Mouse (Mus musculus) limb, embryonic 15.5 days (tissue): ENCODE data around the gene Fbxl3. TPM values are rescaled to one million over a fixed set of nuclear protein-coding genes. Genes with fewer than 3 reads are reported as not detected.

Source experiments
- ATAC-seq: fragments of 200-750 bp; cut with Nextera tagmentation; 2 replicates; pipeline ENCODE4 v1.8.0; 2017; ENCODE audit warnings: low read depth, moderate TSS enrichment; ENCODE audit not compliant: insufficient number of reproducible peaks, low FRiP score, low TSS enrichment
- H3K27ac ChIP-seq: fragments of 300-500 bp; sonication (generic); 2 replicates; pipeline ENCODE4 v1.5.1; 2015; ENCODE audit warnings: moderate library complexity, mild to moderate bottlenecking, inconsistent platforms
- H3K27me3 ChIP-seq: fragments of 300-500 bp; sonication (generic); 2 replicates; pipeline ENCODE4 v1.6.1; 2015; ENCODE audit warnings: inconsistent platforms
- H3K36me3 ChIP-seq: fragments of 300-500 bp; sonication (generic); 2 replicates; pipeline ENCODE4 v1.6.1; 2015; ENCODE audit warnings: inconsistent platforms
- H3K4me1 ChIP-seq: fragments of 300-500 bp; sonication (generic); 2 replicates; pipeline ENCODE4 v1.6.1; 2015; ENCODE audit warnings: inconsistent platforms
- H3K4me2 ChIP-seq: fragments of 300-500 bp; sonication (generic); 2 replicates; pipeline ENCODE4 v1.6.1; 2015; ENCODE audit warnings: mild to moderate bottlenecking, inconsistent platforms
- H3K4me3 ChIP-seq: fragments of 300-500 bp; sonication (generic); 2 replicates; pipeline ENCODE4 v1.5.1; 2015; ENCODE audit warnings: mild to moderate bottlenecking, inconsistent platforms
- H3K9ac ChIP-seq: fragments of 300-500 bp; sonication (generic); 2 replicates; pipeline ENCODE4 v1.6.1; 2015; ENCODE audit warnings: inconsistent platforms
- H3K9me3 ChIP-seq: fragments of 300-500 bp; sonication (generic); 2 replicates; pipeline ENCODE4 v1.6.1; 2016; ENCODE audit warnings: inconsistent platforms
- WGBS: fragments of 180-500 bp; shearing (Covaris S2); methylation state at CpG from one replicate; pipeline ENCODE4 v1.1.7; 2015; 5-methylcytosine and 5-hydroxymethylcytosine counted together
- polyA plus RNA-seq: library from polyadenylated mRNA; unstranded; fragments of >200 nt; fragmentation: Nextera tagmentation; extraction: Ambion mirVana; gene quantifications from 2 replicates; pipeline ENCODE4 v1.2.1, GENCODE M21; 2015

The Fbxl3 gene
- 21.6 and 26.7 TPM in 2 replicates for polyA plus RNA-seq

GRCm38 (mm10) chr14:103099238-103099933 lies at the start of gene Fbxl3:
Gene Fbxl3 (minus strand): TSS chr14:103099566.
- peak; percentile 92 for ATAC-seq
- H3K9ac ChIP-seq: peak within 1 kb of the TSS; percentile 99
- H3K27me3 ChIP-seq: no peaks in the 10 kb centered on the region
- H3K4me3 ChIP-seq: peak within 1 kb of the TSS; percentile 69
- H3K27ac ChIP-seq: peak within 1 kb of the TSS; percentile 99
- H3K9me3 ChIP-seq: no peaks in the 10 kb centered on the region
- peaks cover 9% of the 10 kb centered on the region for H3K4me1 ChIP-seq
- under 1% methylated on average over 84 of the region's 88 CpGs for WGBS
- peak within 1 kb of the TSS; percentile 54 for H3K4me2 ChIP-seq
- H3K36me3 ChIP-seq: peaks cover 6% of the 10 kb centered on the region; the same call in 1 of the 2 replicates

- no peak overlapping the region for H3K9ac ChIP-seq
- 82% methylated on average over 2 of the region's 2 CpGs for WGBS
- H3K9me3 ChIP-seq: no peaks in the 10 kb centered on the region
- H3K27me3 ChIP-seq: no peaks in the 10 kb centered on the region
- no peak for ATAC-seq
- no peaks in the 10 kb centered on the region for H3K4me1 ChIP-seq
- H3K4me3 ChIP-seq: no peak overlapping the region
- H3K4me2 ChIP-seq: no peak overlapping the region
- no peak overlapping the region for H3K27ac ChIP-seq
- peaks cover 51% of the 10 kb centered on the region for H3K36me3 ChIP-seq
Measured at GRCm38 (mm10) chr14:103131991-103132390, 32.6 kb upstream of the Fbxl3 start.

- Histone ChIP-seq H3K36me3 (peaks cover 61% of the 10 kb centered on the region), H3K9me3 (no peaks in the 10 kb centered on the region), H3K4me1 (no peaks in the 10 kb centered on the region), H3K27ac (no peak overlapping the region), H3K27me3 (no peaks in the 10 kb centered on the region), H3K4me2 (no peak overlapping the region), H3K4me3 (no peak overlapping the region), H3K9ac (no peak overlapping the region)
- WGBS: 87% methylated on average over 6 of the region's 6 CpGs
- no peak for ATAC-seq
Measured at GRCm38 (mm10) chr14:103125756-103126155, 26.4 kb upstream of the Fbxl3 start.

- Histone ChIP-seq H3K4me2 (no peak overlapping the region), H3K27me3 (no peaks in the 10 kb centered on the region), H3K36me3 (peaks cover 57% of the 10 kb centered on the region), H3K4me3 (no peak overlapping the region), H3K27ac (no peak overlapping the region), H3K4me1 (no peaks in the 10 kb centered on the region), H3K9me3 (no peaks in the 10 kb centered on the region), H3K9ac (no peak overlapping the region)
- over 99% methylated on average over 3 of the region's 3 CpGs for WGBS
- ATAC-seq: no peak
Measured at GRCm38 (mm10) chr14:103114994-103115670, 15.8 kb upstream of the Fbxl3 start.

GRCm38 (mm10) chr14:103112606-103113363 lies 13.4 kb upstream of the Fbxl3 start:
- Histone ChIP-seq H3K9me3 (no peaks in the 10 kb centered on the region), H3K4me3 (no peak overlapping the region), H3K4me2 (no peak overlapping the region), H3K27ac (no peak overlapping the region), H3K36me3 (peaks cover 39% of the 10 kb centered on the region), H3K9ac (no peak overlapping the region), H3K27me3 (no peaks in the 10 kb centered on the region), H3K4me1 (no peaks in the 10 kb centered on the region)
- 82% methylated on average over 3 of the region's 3 CpGs for WGBS
- ATAC-seq: no peak

GRCm38 (mm10) chr14:103109971-103110370 lies 10.6 kb upstream of the Fbxl3 start:
- Histone ChIP-seq H3K36me3 (peaks cover 16% of the 10 kb centered on the region), H3K27ac (no peak overlapping the region), H3K4me1 (no peaks in the 10 kb centered on the region), H3K9ac (no peak overlapping the region), H3K4me2 (no peak overlapping the region), H3K4me3 (no peak overlapping the region), H3K27me3 (no peaks in the 10 kb centered on the region), H3K9me3 (no peaks in the 10 kb centered on the region)
- ATAC-seq: no peak
- WGBS: 90% methylated on average over 4 of the region's 4 CpGs

GRCm38 (mm10) chr14:103106301-103106700 lies 6.9 kb upstream of the Fbxl3 start:
- no peak for ATAC-seq
- H3K4me2 ChIP-seq: no peak overlapping the region
- WGBS: 90% methylated on average over 2 of the region's 2 CpGs

GRCm38 (mm10) chr14:103102731-103103335 lies 3.5 kb upstream of the Fbxl3 start:
- no peak overlapping the region for H3K4me3 ChIP-seq
- H3K9me3 ChIP-seq: no peaks in the 10 kb centered on the region
- no peaks in the 10 kb centered on the region for H3K27me3 ChIP-seq
- H3K9ac ChIP-seq: no peak overlapping the region
- no peak overlapping the region for H3K4me2 ChIP-seq
- H3K36me3 ChIP-seq: no peaks in the 10 kb centered on the region
- H3K27ac ChIP-seq: no peak overlapping the region
- no peak for ATAC-seq
- WGBS: 79% methylated on average over 10 of the region's 10 CpGs
- H3K4me1 ChIP-seq: peaks cover 3% of the 10 kb centered on the region; the same call in 1 of the 2 replicates

More at GRCm38 (mm10) chr14:103106301-103106700, 6.9 kb upstream of the Fbxl3 start:
- no peak overlapping the region for H3K9ac ChIP-seq
- no peak overlapping the region for H3K27ac ChIP-seq
- H3K9me3 ChIP-seq: no peaks in the 10 kb centered on the region
- H3K4me1 ChIP-seq: no peaks in the 10 kb centered on the region
- H3K36me3 ChIP-seq: no peaks in the 10 kb centered on the region
- no peaks in the 10 kb centered on the region for H3K27me3 ChIP-seq
- H3K4me3 ChIP-seq: no peak overlapping the region

- no peaks in the 10 kb centered on the region for H3K27me3 ChIP-seq
- no peaks in the 10 kb centered on the region for H3K36me3 ChIP-seq
- H3K27ac ChIP-seq: no peak overlapping the region
- no peak overlapping the region for H3K4me3 ChIP-seq
- H3K9ac ChIP-seq: no peak overlapping the region
- no peak for ATAC-seq
- 73% methylated on average over 6 of the region's 6 CpGs for WGBS
- peaks cover 5% of the 10 kb centered on the region for H3K4me1 ChIP-seq
- H3K4me2 ChIP-seq: no peak overlapping the region
- H3K9me3 ChIP-seq: no peaks in the 10 kb centered on the region
Measured at GRCm38 (mm10) chr14:103102246-103102645, 2.9 kb upstream of the Fbxl3 start.

GRCm38 (mm10) chr14:103101171-103101570 lies 1.8 kb upstream of the Fbxl3 start:
- H3K9me3 ChIP-seq: no peaks in the 10 kb centered on the region

GRCm38 (mm10) chr14:103100296-103100695 lies 930 bp upstream of the Fbxl3 start:
- Histone ChIP-seq H3K4me3 (no peak overlapping the region), H3K27ac (no peak overlapping the region), H3K9me3 (no peaks in the 10 kb centered on the region), H3K27me3 (no peaks in the 10 kb centered on the region), H3K4me1 (peaks cover 6% of the 10 kb centered on the region), H3K36me3 (0 out of 2 replicates have a peak, but pooled peaks cover 2% of the 10 kb centered on the region), H3K4me2 (0 out of 2 replicates have a peak overlapping the region, but pooled peaks have one; percentile 54), H3K9ac (no peak overlapping the region)
- ATAC-seq: no peak
- WGBS: 72% methylated on average over 13 of the region's 13 CpGs

More at GRCm38 (mm10) chr14:103101171-103101570, 1.8 kb upstream of the Fbxl3 start:
- Histone ChIP-seq H3K4me3 (no peak overlapping the region), H3K4me2 (no peak overlapping the region), H3K9ac (no peak overlapping the region), H3K27me3 (no peaks in the 10 kb centered on the region), H3K4me1 (peaks cover 6% of the 10 kb centered on the region), H3K36me3 (no peaks in the 10 kb centered on the region), H3K27ac (no peak overlapping the region)
- WGBS: 74% methylated on average over 3 of the region's 3 CpGs
- ATAC-seq: no peak
